Mouse (Mus musculus) limb, embryonic 11.5 days (tissue): Measurements from ENCODE around the gene Hist1h2bg. TPM values are rescaled to one million over a fixed set of nuclear protein-coding genes. Genes with fewer than 3 reads are reported as not detected.

Experiments
- microRNA-seq: library from miRNA; unstranded; fragments of <30 nt; microRNA quantifications from one replicate; pipeline ENCODE4, GENCODE M21; 2016
- polyA plus RNA-seq: library from polyadenylated mRNA; unstranded; fragments of >200 nt; fragmentation: Nextera tagmentation; extraction: Ambion mirVana; gene quantifications from 2 replicates; pipeline ENCODE4 v1.2.1, GENCODE M21; 2014

Gene Hist1h2bg
- polyA plus RNA-seq, 1 experiment from 2014 or later: 8.2 TPM

Small RNA genes within 50 kb of the gene (microRNA-seq; reads per million reads assigned to microRNA genes)
- gene Gm44297: not detected
- gene Gm44359: not detected
- gene Gm44394: not detected

Other genes with a start within 250 kb of the Hist1h2bg start
- 71.9 and 76.4 TPM in 2 replicates for gene Zfp322a, start 202.2 kb upstream of the Hist1h2bg start, polyA plus RNA-seq
- 16.3 and 17.4 TPM in 2 replicates for gene Abt1, start 147.5 kb upstream of the Hist1h2bg start, polyA plus RNA-seq
- not detected in 2 replicates for gene Btn1a1, start 105.5 kb upstream of the Hist1h2bg start, polyA plus RNA-seq
- gene Btn2a2, start 82.5 kb upstream of the Hist1h2bg start, polyA plus RNA-seq: 1.3 and 2.2 TPM in 2 replicates
- 4.0 and 5.6 TPM in 2 replicates for gene Hist1h4h, start 40.3 kb upstream of the Hist1h2bg start, polyA plus RNA-seq
- 5.1 and 7.9 TPM in 2 replicates for gene Hist1h2af, start 37.5 kb upstream of the Hist1h2bg start, polyA plus RNA-seq
- gene Hist1h3g, start 36.0 kb upstream of the Hist1h2bg start, polyA plus RNA-seq: 7.0 and 9.4 TPM in 2 replicates
- gene Hist1h2bh, start 28.0 kb upstream of the Hist1h2bg start, polyA plus RNA-seq: 0.79 and 1.0 TPM in 2 replicates
- gene Hist1h3f, start 27.3 kb upstream of the Hist1h2bg start, polyA plus RNA-seq: 1.4 and 2.0 TPM in 2 replicates
- gene Hist1h4f, start 19.7 kb upstream of the Hist1h2bg start, polyA plus RNA-seq: 0.67 and 2.3 TPM in 2 replicates
- gene Hist1h1d, start 18.1 kb upstream of the Hist1h2bg start, polyA plus RNA-seq: 0.54 and 0.56 TPM in 2 replicates
- 9.6 and 9.8 TPM in 2 replicates for gene Hist1h3e, start 9.0 kb upstream of the Hist1h2bg start, polyA plus RNA-seq
- 98.4 and 102 TPM in 2 replicates for gene Hist1h2ae, start 176 bp upstream of the Hist1h2bg start, polyA plus RNA-seq
- gene Hist1h2bf, start 2.8 kb downstream of the Hist1h2bg start, polyA plus RNA-seq: 4.5 and 5.4 TPM in 2 replicates
- 2.2 and 3.1 TPM in 2 replicates for gene Hist1h2ad, start 3.0 kb downstream of the Hist1h2bg start, polyA plus RNA-seq
- gene Hist1h3d, start 4.4 kb downstream of the Hist1h2bg start, polyA plus RNA-seq: 12.6 and 13.2 TPM in 2 replicates
- gene Hist1h4d, start 10.2 kb downstream of the Hist1h2bg start, polyA plus RNA-seq: 133 and 134 TPM in 2 replicates
- gene Hist1h2be, start 49.7 kb downstream of the Hist1h2bg start, polyA plus RNA-seq: 3.1 and 3.9 TPM in 2 replicates
- 20.3 and 24.6 TPM in 2 replicates for gene Hist1h1e, start 51.2 kb downstream of the Hist1h2bg start, polyA plus RNA-seq
- 0.96 and 1.0 TPM in 2 replicates for gene Hist1h2ac, start 112.6 kb downstream of the Hist1h2bg start, polyA plus RNA-seq
- 19.9 and 21.1 TPM in 2 replicates for gene Hist1h2bc, start 112.8 kb downstream of the Hist1h2bg start, polyA plus RNA-seq
- 0.28 TPM in 1 of 2 replicates, not detected in the other for gene Hist1h1t, start 124.4 kb downstream of the Hist1h2bg start, polyA plus RNA-seq
- 6.6 and 7.9 TPM in 2 replicates for gene Hist1h4c, start 127.1 kb downstream of the Hist1h2bg start, polyA plus RNA-seq
- 2.1 and 3.7 TPM in 2 replicates for gene Hfe, start 139.5 kb downstream of the Hist1h2bg start, polyA plus RNA-seq
- 15.4 and 16.6 TPM in 2 replicates for gene Hist1h1c, start 167.4 kb downstream of the Hist1h2bg start, polyA plus RNA-seq
- 13.3 and 14.0 TPM in 2 replicates for gene Hist1h3c, start 174.2 kb downstream of the Hist1h2bg start, polyA plus RNA-seq
- 1.7 and 3.4 TPM in 2 replicates for gene Hist1h2bb, start 175.3 kb downstream of the Hist1h2bg start, polyA plus RNA-seq
- 63.8 and 65.5 TPM in 2 replicates for gene Hist1h2ab, start 179.7 kb downstream of the Hist1h2bg start, polyA plus RNA-seq
- gene Hist1h3b, start 180.9 kb downstream of the Hist1h2bg start, polyA plus RNA-seq: 7.5 and 12.0 TPM in 2 replicates
- gene Hist1h4b, start 185.6 kb downstream of the Hist1h2bg start, polyA plus RNA-seq: 6.3 and 7.9 TPM in 2 replicates
- gene Hist1h4a, start 189.8 kb downstream of the Hist1h2bg start, polyA plus RNA-seq: 0.35 and 0.78 TPM in 2 replicates
- gene Hist1h3a, start 191.0 kb downstream of the Hist1h2bg start, polyA plus RNA-seq: 5.1 and 5.4 TPM in 2 replicates
- 2.8 and 4.1 TPM in 2 replicates for gene Hist1h1a, start 192.3 kb downstream of the Hist1h2bg start, polyA plus RNA-seq
- gene Trim38, start 198.5 kb downstream of the Hist1h2bg start, polyA plus RNA-seq: 0.30 TPM in 1 of 2 replicates, not detected in the other
- gene Slc17a2, start 235.6 kb downstream of the Hist1h2bg start, polyA plus RNA-seq: not detected in 2 replicates